Mouse (Mus musculus) E14TG2a.4 (cell line): ENCODE measurements around the gene Tenm2.

Experiments used
- H3K27me3 ChIP-seq: 2 replicates; pipeline ENCODE4 v1.6.1; 2014; ENCODE audit warnings: low read length, control low read depth; ENCODE audit not compliant: insufficient read depth
- H3K36me3 ChIP-seq: 2 replicates; pipeline ENCODE4 v1.6.1; 2014; ENCODE audit warnings: low read length, control low read depth; ENCODE audit not compliant: insufficient read depth
- H3K4me1 ChIP-seq: replicated peaks from 2 replicates; pipeline ENCODE4 v1.6.1; 2014; ENCODE audit warnings: low read depth, low read length, control low read depth
- H3K4me3 ChIP-seq: replicated peaks from 2 replicates; pipeline ENCODE4 v1.5.1; 2014; ENCODE audit warnings: mild to moderate bottlenecking, low read length
- H3K9me3 ChIP-seq: 2 replicates; pipeline ENCODE4 v1.6.1; 2014; ENCODE audit warnings: low read length, control low read depth
- CTCF ChIP-seq: conservative IDR thresholded peaks from 2 replicates; pipeline ENCODE4 v1.5.1; 2014; ENCODE audit warnings: low read length
- NANOG ChIP-seq: IDR thresholded peaks from 2 replicates; pipeline ENCODE4 v1.6.1; 2014; ENCODE audit warnings: borderline replicate concordance, low read length, mixed read lengths
- POU5F1 ChIP-seq: IDR thresholded peaks from 2 replicates; pipeline ENCODE4 v1.6.1; 2014; ENCODE audit warnings: low read length, borderline replicate concordance

Tenm2 gene

GRCm38 (mm10) chr11:36123275-36123674 lies 1112.5 kb downstream of the Tenm2 start:
- Histone ChIP-seq H3K4me1 (no peaks in the 10 kb centered on the region), H3K4me3 (no peak overlapping the region), H3K27me3 (no peaks in the 10 kb centered on the region), H3K36me3 (no peaks in the 10 kb centered on the region), H3K9me3 (no peaks in the 10 kb centered on the region)
- TF ChIP-seq CTCF (no peak), POU5F1 (no peak), NANOG (no peak)

- H3K9me3 ChIP-seq, result no peaks in the 10 kb centered on the region
- no peaks in the 10 kb centered on the region for H3K27me3 ChIP-seq
- no peak overlapping the region for H3K4me3 ChIP-seq
- no peaks in the 10 kb centered on the region for H3K36me3 ChIP-seq
- no peaks in the 10 kb centered on the region for H3K4me1 ChIP-seq
- TF ChIP-seq POU5F1 (no peak), NANOG (no peak), CTCF (no peak)
These were observed 1114.3 kb downstream of the Tenm2 start for GRCm38 (mm10) chr11:36121410-36121929.

GRCm38 (mm10) chr11:36120591-36121409 lies 1115.0 kb downstream of the Tenm2 start:
- H3K27me3 ChIP-seq, result no peaks in the 10 kb centered on the region
- H3K4me1 ChIP-seq, result no peaks in the 10 kb centered on the region
- H3K9me3 ChIP-seq, result no peaks in the 10 kb centered on the region
- TF ChIP-seq POU5F1, result no peak
- TF ChIP-seq CTCF, result no peak
- no peak for TF ChIP-seq NANOG
- no peak overlapping the region for H3K4me3 ChIP-seq
- H3K36me3 ChIP-seq, result no peaks in the 10 kb centered on the region

GRCm38 (mm10) chr11:36113326-36113725 lies 1122.4 kb downstream of the Tenm2 start:
- Histone ChIP-seq H3K4me3 (no peak overlapping the region), H3K9me3 (no peaks in the 10 kb centered on the region), H3K27me3 (peaks cover 3% of the 10 kb centered on the region; the same call in 1 of the 2 replicates), H3K36me3 (no peaks in the 10 kb centered on the region), H3K4me1 (no peaks in the 10 kb centered on the region; the same call in 1 of the 2 replicates)
- no peak for TF ChIP-seq POU5F1
- TF ChIP-seq NANOG, result no peak
- TF ChIP-seq CTCF, result no peak

GRCm38 (mm10) chr11:36108970-36109731 lies 1126.6 kb downstream of the Tenm2 start:
- no peak overlapping the region for H3K4me3 ChIP-seq
- no peak for TF ChIP-seq POU5F1
- no peak for TF ChIP-seq NANOG
- TF ChIP-seq CTCF, result no peak
- no peaks in the 10 kb centered on the region for H3K36me3 ChIP-seq
- H3K4me1 ChIP-seq, result no peaks in the 10 kb centered on the region; the same call in 1 of the 2 replicates
- peaks cover 3% of the 10 kb centered on the region; the same call in 1 of the 2 replicates for H3K27me3 ChIP-seq
- no peaks in the 10 kb centered on the region for H3K9me3 ChIP-seq

GRCm38 (mm10) chr11:36107840-36108239 lies 1127.9 kb downstream of the Tenm2 start:
- H3K27me3 ChIP-seq, result no peaks in the 10 kb centered on the region
- no peak for TF ChIP-seq NANOG
- no peak for TF ChIP-seq CTCF
- no peak for TF ChIP-seq POU5F1
- no peaks in the 10 kb centered on the region; the same call in 1 of the 2 replicates for H3K4me1 ChIP-seq
- no peaks in the 10 kb centered on the region for H3K36me3 ChIP-seq
- H3K9me3 ChIP-seq, result no peaks in the 10 kb centered on the region
- H3K4me3 ChIP-seq, result no peak overlapping the region

- H3K27me3 ChIP-seq, result 0 out of 2 replicates have a peak, but pooled peaks cover 2% of the 10 kb centered on the region
- no peaks in the 10 kb centered on the region; the same call in 1 of the 2 replicates for H3K4me1 ChIP-seq
- H3K9me3 ChIP-seq, result no peaks in the 10 kb centered on the region
- TF ChIP-seq NANOG, result no peak
- no peak for TF ChIP-seq POU5F1
- no peak for TF ChIP-seq CTCF
- no peak overlapping the region for H3K4me3 ChIP-seq
- H3K36me3 ChIP-seq, result no peaks in the 10 kb centered on the region
These were observed 1129.1 kb downstream of the Tenm2 start for GRCm38 (mm10) chr11:36106639-36107038.

- H3K4me3 ChIP-seq, result no peak overlapping the region
- TF ChIP-seq NANOG (no peak), POU5F1 (no peak), CTCF (no peak)
These were observed 1132.2 kb downstream of the Tenm2 start for GRCm38 (mm10) chr11:36103556-36103955.

More at GRCm38 (mm10) chr11:36103556-36103955, 1132.2 kb downstream of the Tenm2 start:
- Histone ChIP-seq H3K36me3 (no peaks in the 10 kb centered on the region), H3K27me3 (0 out of 2 replicates have a peak, but pooled peaks cover 2% of the 10 kb centered on the region), H3K4me1 (no peaks in the 10 kb centered on the region), H3K9me3 (no peaks in the 10 kb centered on the region)
